Mouse (Mus musculus) kidney, postnatal 0 days (tissue): ENCODE results near the gene Trp53inp2. TPM values are rescaled to one million over a fixed set of nuclear protein-coding genes. Genes with fewer than 3 reads are reported as not detected.

Source experiments
- ATAC-seq: fragments of 200-750 bp; cut with Nextera tagmentation; replicated peaks from 2 replicates; pipeline ENCODE4 v1.8.0; 2017; ENCODE audit warnings: low read depth, moderate number of reproducible peaks, moderate TSS enrichment, moderate library complexity; ENCODE audit not compliant: low FRiP score
- DNase-seq: peaks from one replicate; pipeline ENCODE4 v3.0.0-alpha.2; 2016; ENCODE audit warnings: low spot score
- H3K27ac ChIP-seq: fragments of 300-500 bp; sonication (generic); 2 replicates; pipeline ENCODE4 v1.5.1; 2014; ENCODE audit warnings: mild to moderate bottlenecking
- H3K27me3 ChIP-seq: fragments of 300-500 bp; sonication (generic); 2 replicates; pipeline ENCODE4 v1.6.1; 2014; ENCODE audit warnings: low read length, mixed read lengths; ENCODE audit not compliant: insufficient read depth
- H3K36me3 ChIP-seq: fragments of 300-500 bp; sonication (generic); 2 replicates; pipeline ENCODE4 v1.6.1; 2014; ENCODE audit warnings: low read length, mixed read lengths; ENCODE audit not compliant: insufficient read depth
- H3K4me1 ChIP-seq: fragments of 300-500 bp; sonication (generic); replicated peaks from 2 replicates; pipeline ENCODE4 v1.6.1; 2014; ENCODE audit warnings: antibody characterized with exemption, low read length, mixed read lengths; ENCODE audit not compliant: insufficient read depth
- H3K4me2 ChIP-seq: fragments of 300-500 bp; sonication (generic); 2 replicates; pipeline ENCODE4 v1.6.1; 2014; ENCODE audit warnings: mild to moderate bottlenecking, low read length, moderate library complexity, mixed read lengths
- H3K4me3 ChIP-seq: fragments of 300-500 bp; sonication (generic); replicated peaks from 2 replicates; pipeline ENCODE4 v1.5.1; 2014; ENCODE audit warnings: low read depth, low read length
- H3K9ac ChIP-seq: fragments of 300-500 bp; sonication (generic); 2 replicates; pipeline ENCODE4 v1.6.1; 2014; ENCODE audit warnings: low read depth, low read length
- H3K9me3 ChIP-seq: fragments of 300-500 bp; sonication (generic); replicated peaks from 2 replicates; pipeline ENCODE4 v1.6.1; 2016; ENCODE audit warnings: low read length, inconsistent platforms, mixed read lengths
- CTCF ChIP-seq: IDR thresholded peaks from 2 replicates; pipeline ENCODE4 v1.5.1; 2016; ENCODE audit warnings: antibody characterized with exemption, low read depth, mild to moderate bottlenecking, moderate library complexity
- WGBS: fragments of 180-500 bp; shearing (Covaris S2); extraction: QIAGEN DNeasy Blood & Tissue Kit; methylation state at CpG from one replicate; pipeline ENCODE4 v1.1.7; 2014; 5-methylcytosine and 5-hydroxymethylcytosine counted together
- polyA plus RNA-seq: library from polyadenylated mRNA; unstranded; fragments of >200 nt; fragmentation: Nextera tagmentation; extraction: Ambion mirVana; gene quantifications from 2 replicates; pipeline ENCODE4 v1.2.1, GENCODE M21; 2015

The Trp53inp2 gene
- polyA plus RNA-seq, 1 experiment from 2014 or later, result 38.1 TPM

DNA sequence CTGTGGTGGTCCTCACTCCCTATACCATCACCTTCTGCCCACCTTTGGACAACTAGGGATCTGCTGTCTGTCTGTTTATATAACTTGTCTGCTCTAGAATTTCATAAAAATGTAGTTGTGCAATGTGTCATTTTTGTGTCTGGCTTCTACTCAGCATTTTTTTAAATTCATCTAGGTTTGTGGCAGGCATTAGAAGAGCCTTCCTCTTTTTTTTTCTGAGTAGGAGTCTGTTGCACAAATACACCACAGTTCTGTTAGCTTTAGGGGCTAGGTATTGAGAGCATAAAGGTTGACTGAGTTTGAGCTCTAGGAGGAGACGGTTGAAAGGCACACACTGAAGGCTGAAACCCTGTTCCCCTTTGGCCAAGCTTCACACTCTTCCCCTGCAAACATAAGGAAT is 7.6 kb upstream of the Trp53inp2 start:
- Histone ChIP-seq H3K4me1 (no peaks in the 10 kb centered on the region), H3K4me3 (no peak overlapping the region), H3K27me3 (no peaks in the 10 kb centered on the region), H3K9ac (no peak overlapping the region), H3K9me3 (no peaks in the 10 kb centered on the region), H3K4me2 (no peak overlapping the region), H3K36me3 (no peaks in the 10 kb centered on the region), H3K27ac (no peak overlapping the region)
- no peak for TF ChIP-seq CTCF
- 82% methylated on average over 1 of the region's 1 CpGs for WGBS
- ATAC-seq, result no peak
- no peak for DNase-seq

DNA sequence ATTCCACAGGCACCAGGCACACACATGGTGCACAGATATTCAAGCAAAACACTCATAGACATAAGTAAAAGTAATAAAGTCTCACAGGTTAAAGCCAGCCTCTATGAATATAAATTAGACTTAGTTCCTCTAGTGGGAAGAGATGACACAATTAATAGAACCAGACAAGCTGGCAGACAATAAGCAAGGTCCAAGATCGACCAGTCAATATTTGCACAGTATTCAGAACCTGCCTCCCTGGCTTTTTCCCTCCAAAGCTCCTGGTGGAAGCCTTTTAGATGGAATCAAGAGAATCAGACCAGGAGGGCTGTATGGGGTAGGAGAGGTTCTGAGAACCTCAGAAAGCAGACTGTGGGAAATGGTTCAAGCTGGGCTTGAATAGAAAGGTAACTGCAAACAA is 7.0 kb upstream of the Trp53inp2 start:
- no peak for TF ChIP-seq CTCF
- H3K9me3 ChIP-seq, result no peaks in the 10 kb centered on the region
- no peak overlapping the region for H3K27ac ChIP-seq
- WGBS, result 81% methylated on average over 1 of the region's 1 CpGs
- H3K4me1 ChIP-seq, result no peaks in the 10 kb centered on the region
- no peak overlapping the region for H3K4me3 ChIP-seq
- no peak for DNase-seq
- no peaks in the 10 kb centered on the region for H3K27me3 ChIP-seq
- H3K4me2 ChIP-seq, result no peak overlapping the region
- no peak overlapping the region for H3K9ac ChIP-seq
- ATAC-seq, result no peak
- H3K36me3 ChIP-seq, result no peaks in the 10 kb centered on the region

DNA sequence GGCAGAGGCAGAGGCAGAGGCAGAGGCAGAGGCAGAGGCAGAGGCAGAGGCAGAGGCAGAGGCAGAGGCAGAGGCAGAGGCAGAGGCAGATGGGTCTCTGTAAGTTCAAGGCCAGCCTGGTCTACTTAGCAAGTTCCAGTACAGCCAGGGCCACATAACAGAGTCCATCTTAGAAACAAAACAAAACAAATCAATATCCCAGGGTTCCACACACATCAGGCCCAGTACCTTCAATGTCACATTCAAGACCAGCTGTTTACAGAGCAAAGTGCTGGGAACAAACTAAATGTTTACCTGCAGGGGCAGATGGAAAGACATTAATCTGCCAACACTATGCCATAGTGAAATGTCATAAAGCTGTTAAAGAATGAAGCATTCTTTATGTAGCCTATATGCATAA is 6.3 kb upstream of the Trp53inp2 start:
- ATAC-seq, result no peak
- no peaks in the 10 kb centered on the region for H3K27me3 ChIP-seq
- no peak overlapping the region for H3K4me3 ChIP-seq
- no peaks in the 10 kb centered on the region for H3K4me1 ChIP-seq
- no peak overlapping the region for H3K27ac ChIP-seq
- no peaks in the 10 kb centered on the region for H3K9me3 ChIP-seq
- H3K4me2 ChIP-seq, result no peak overlapping the region
- TF ChIP-seq CTCF, result no peak
- DNase-seq, result no peak
- H3K36me3 ChIP-seq, result no peaks in the 10 kb centered on the region
- no peak overlapping the region for H3K9ac ChIP-seq

DNA sequence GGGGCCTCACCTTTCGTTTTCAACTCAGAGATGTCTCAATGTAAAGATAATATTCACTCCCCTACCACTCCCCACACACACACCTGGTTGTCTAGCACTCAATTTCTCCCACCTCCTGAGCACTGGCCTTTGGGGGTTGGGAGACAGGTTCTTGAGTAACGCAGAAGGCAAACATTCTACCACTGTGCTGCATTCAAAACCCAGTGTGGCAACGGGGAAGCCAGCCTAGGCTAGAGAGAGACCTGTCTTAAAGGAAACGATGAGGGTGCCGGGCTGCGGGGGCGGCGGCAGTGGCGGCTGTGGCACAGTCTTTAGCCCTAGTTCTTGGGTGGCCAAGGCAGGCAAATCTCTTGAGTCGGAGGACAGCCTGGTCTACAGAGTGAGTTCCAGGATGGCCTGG is 4.7 kb upstream of the Trp53inp2 start:
- Histone ChIP-seq H3K27ac (no peak overlapping the region), H3K4me2 (no peak overlapping the region), H3K9me3 (no peaks in the 10 kb centered on the region), H3K36me3 (no peaks in the 10 kb centered on the region), H3K27me3 (no peaks in the 10 kb centered on the region), H3K4me1 (no peaks in the 10 kb centered on the region), H3K4me3 (no peak overlapping the region), H3K9ac (no peak overlapping the region)
- ATAC-seq, result no peak
- no peak for TF ChIP-seq CTCF
- no peak for DNase-seq
- 78% methylated on average over 10 of the region's 10 CpGs for WGBS

DNA sequence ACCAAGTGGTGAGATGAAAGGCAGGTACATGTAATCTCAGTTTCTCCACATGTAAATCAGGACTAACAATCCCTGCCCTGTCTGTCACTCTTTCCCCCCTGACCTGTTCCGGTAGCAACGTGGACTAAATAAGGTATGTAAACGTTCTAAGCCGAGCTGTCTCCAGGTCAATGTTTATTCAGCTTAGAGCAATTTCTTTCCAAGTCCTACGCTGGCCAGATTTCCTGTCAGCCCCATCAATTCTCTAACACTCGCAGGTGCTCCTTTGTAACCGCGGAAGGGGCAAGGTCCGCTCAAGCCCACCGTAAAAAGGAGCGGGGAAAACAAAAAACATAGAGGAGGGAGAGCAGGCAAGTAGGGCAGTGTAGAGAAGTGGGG is 190 bp downstream of the Trp53inp2 start:
- H3K4me3 ChIP-seq, result peak overlapping the region; percentile 96
- ATAC-seq (no peak), DNase-seq (no peak)
- no peaks in the 10 kb centered on the region for H3K36me3 ChIP-seq
- under 1% methylated on average over 11 of the region's 11 CpGs for WGBS
- peak overlapping the region; percentile 97 for H3K9ac ChIP-seq
- no peaks in the 10 kb centered on the region for H3K9me3 ChIP-seq
- TF ChIP-seq CTCF, result no peak
- peaks cover 13% of the 10 kb centered on the region for H3K4me1 ChIP-seq
- peak overlapping the region; percentile 87 for H3K4me2 ChIP-seq
- H3K27ac ChIP-seq, result peak overlapping the region; percentile 99; the same call in 1 of the 2 replicates
- H3K27me3 ChIP-seq, result no peaks in the 10 kb centered on the region

DNA sequence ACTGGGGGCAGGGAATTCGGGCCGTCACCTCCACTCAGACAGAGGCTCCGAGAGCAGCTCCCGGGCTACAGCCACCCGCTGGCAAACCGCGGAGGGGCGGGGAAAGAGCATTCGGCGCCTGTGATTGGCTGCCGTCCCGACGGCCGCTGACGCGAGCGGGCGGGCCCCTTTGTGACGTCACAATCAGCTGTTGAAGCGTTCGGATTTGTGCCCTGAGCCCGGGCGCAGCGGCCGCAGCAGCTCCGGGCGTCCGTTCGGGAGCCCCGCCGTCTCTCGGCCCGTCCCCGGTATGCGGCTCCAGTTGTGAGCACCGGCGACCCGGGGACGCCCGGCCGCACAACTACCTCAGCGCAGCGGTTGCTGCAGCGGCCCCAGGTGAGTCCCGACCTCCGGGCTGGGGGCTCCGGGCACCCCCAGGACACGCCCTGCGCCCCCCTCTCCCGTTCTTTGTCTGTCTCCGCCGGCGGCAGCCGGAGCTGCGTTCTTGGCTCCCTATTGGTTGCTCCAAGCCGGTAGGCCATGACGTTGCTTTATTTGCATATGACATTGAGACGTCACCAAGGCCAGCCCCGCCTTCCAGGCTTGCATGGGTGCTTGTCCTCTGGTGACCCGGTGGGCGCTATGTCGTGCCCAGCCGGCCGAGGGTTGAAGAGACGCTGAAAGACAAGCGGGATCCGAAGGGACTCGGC is 928 bp downstream of the Trp53inp2 start:
- under 1% methylated on average over 65 of the region's 68 CpGs for WGBS
- Histone ChIP-seq H3K9me3 (no peaks in the 10 kb centered on the region), H3K36me3 (no peaks in the 10 kb centered on the region), H3K4me1 (peaks cover 18% of the 10 kb centered on the region), H3K4me3 (peak overlapping the region; percentile 96), H3K9ac (peak overlapping the region; percentile 97), H3K27ac (peak overlapping the region; percentile 99), H3K27me3 (no peaks in the 10 kb centered on the region), H3K4me2 (peak overlapping the region; percentile 87)
- peak; percentile 94 for ATAC-seq
- TF ChIP-seq CTCF, result no peak
- peak; percentile 96 for DNase-seq

DNA sequence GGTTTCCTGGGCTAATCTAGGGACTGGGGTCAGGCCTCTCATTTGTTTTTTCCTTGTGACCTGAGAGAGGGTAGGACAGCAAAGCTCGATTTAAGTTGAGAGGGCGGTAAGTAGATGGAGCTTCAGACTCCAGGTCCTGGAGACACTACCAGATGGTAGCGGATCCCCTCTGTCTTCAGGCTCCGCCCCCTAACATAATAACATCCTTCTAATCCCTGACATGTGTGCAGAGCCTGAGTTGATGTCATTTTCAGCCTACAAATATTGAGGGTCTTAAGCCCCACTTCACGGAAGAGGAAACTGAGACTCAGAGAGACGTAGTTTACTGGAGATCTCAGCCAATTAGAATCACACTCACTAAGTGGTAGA is 1.5 kb downstream of the Trp53inp2 start:
- TF ChIP-seq CTCF, result no peak
- Histone ChIP-seq H3K27me3 (no peaks in the 10 kb centered on the region), H3K36me3 (no peaks in the 10 kb centered on the region), H3K4me1 (peaks cover 18% of the 10 kb centered on the region), H3K9ac (peak overlapping the region; percentile 97), H3K4me2 (peak overlapping the region; percentile 87), H3K4me3 (peak overlapping the region; percentile 96), H3K9me3 (no peaks in the 10 kb centered on the region), H3K27ac (peak overlapping the region; percentile 99)
- no peak for DNase-seq
- ATAC-seq, result peak; percentile 15; the same call in 1 of the 2 replicates
- whole genome bisulfite sequencing, result 23% methylated on average over 6 of the region's 6 CpGs
